Mouse (Mus musculus) CD8-positive naive resting alpha-beta T cell, adult 57 days (primary cell): ENCODE data around the gene Rpl14. TPM values are rescaled to one million over a fixed set of nuclear protein-coding genes. Genes with fewer than 3 reads are reported as not detected.

Experiments used
- total RNA-seq: library from RNA; stranded (reverse); gene quantifications from one replicate; pipeline ENCODE4 v1.2.4, GENCODE M21; 2023

Gene Rpl14
- total RNA-seq, result 1,169 TPM

DNA sequence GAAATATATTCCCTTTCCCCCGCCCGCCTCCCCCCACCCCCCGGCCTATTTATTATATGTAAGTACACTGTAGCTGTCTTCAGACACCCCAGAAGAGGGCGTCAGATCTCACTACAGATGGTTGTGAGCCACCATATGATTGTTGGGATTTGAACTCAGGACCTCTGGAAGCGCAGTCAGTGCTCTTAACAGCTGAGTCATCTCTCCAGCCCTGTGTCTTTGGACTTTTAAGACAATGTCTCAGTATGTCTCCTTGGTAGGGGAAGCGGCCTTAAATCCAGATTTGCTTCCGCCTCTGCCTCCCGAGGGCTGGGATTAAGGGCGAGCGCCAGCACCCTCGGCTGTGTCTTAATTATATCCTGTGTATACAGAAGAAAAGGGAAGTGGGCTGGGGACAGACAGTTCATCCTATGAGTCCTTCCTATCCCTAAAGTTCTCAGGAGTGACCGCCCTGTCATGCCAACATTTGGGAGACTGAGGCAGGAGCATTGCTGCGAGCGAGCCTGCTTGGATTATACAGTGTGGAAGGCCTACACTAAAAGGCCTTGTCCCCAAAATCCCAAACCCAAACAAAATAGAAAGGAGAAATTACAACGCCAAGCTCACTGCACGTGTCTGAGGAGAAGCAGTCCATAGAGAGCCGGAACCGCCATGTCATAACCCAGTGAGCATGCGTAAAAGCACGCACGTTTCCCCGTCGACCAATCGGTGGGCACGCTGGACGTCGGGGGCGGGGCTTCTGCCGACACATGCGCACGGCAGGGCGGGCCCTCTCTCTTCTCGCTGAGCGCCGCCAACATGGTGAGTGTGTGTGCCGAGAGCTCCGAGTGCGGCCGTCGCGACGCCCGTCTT is at the start of gene Rpl14:
Rpl14 (plus strand) TSS at position 704 of the 852 bp plus-strand sequence.

DNA sequence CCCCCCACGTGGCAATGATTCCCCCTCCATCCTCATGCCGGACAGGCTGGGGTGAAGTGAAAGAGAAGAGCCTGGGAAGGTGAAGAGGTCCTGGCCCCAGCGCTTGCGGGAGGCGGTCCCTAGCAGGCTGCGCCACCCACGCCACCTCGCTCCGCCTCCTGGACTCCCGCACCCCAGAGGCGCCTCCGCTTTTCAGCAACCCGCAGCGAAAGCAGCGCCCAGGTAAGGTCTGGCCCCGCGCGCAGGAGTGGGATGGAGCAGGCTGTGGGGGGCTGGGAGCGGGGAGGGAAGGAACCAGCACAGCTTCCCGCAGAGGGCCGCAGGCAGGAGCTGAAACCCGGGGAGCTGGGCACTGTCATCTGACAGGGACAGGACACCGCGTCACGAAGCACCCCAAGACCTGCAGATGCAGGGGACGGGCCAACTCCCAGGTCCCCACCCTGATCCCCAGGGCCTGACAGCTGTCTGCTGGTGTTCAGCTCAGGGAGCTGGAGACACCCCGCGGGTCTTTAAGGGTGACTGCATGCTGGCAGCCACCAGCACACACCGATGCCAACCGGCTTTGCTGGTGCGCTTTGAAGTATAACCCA is 31.5 kb upstream of the Rpl14 start, which contains the start of gene Entpd3:
Entpd3 (plus strand) TSS at position 157 of the 590 bp plus-strand sequence.

Other genes starting within 250 kb of the Rpl14 start
- 30.3 TPM for gene Eif1b, start 79.2 kb upstream of the Rpl14 start, total RNA-seq
- not detected for gene Entpd3, start 31.6 kb upstream of the Rpl14 start, total RNA-seq